Mouse (Mus musculus) lung, postnatal 0 days (tissue): ENCODE measurements around the gene Pkig.

Source experiments
- CTCF ChIP-seq: IDR thresholded peaks from 2 replicates; pipeline ENCODE4 v1.5.1; 2016; ENCODE audit warnings: antibody characterized with exemption, mild to moderate bottlenecking
- EP300 ChIP-seq: IDR thresholded peaks from 2 replicates; pipeline ENCODE4 v1.6.1; 2016; ENCODE audit warnings: antibody characterized with exemption, mild to moderate bottlenecking, control low read depth

DNA sequence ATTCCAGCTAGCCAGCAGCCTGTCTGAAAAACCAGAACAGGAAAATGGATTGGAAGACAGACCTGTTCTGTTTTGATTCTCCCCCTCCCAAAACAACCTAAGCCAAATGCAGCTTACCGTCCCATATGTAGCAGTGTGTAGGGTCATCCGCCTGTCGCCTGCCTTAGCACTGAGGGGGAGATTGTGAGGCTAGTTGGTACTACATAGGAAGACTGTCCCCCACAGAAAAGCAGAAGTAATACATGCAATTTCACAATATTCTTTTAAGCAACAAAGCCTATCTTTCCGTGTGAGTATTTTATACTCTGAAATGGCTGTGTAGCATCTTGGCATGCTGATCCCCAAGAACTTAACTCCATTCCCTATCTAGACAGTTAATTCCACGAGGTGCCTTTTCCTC, 44.7 kb downstream of the Pkig start:
- TF ChIP-seq CTCF (no peak), EP300 (no peak)
